Mouse (Mus musculus) kidney, embryonic 14.5 days (tissue): ENCODE data around the gene Mxi1. TPM values are rescaled to one million over a fixed set of nuclear protein-coding genes. Genes with fewer than 3 reads are reported as not detected.

Source experiments
- ATAC-seq: fragments of 200-750 bp; cut with Nextera tagmentation; 2 replicates; pipeline ENCODE4 v1.8.0; 2017; ENCODE audit warnings: moderate number of reproducible peaks, mild to moderate bottlenecking, moderate TSS enrichment, moderate library complexity; ENCODE audit not compliant: low FRiP score, low TSS enrichment
- H3K27ac ChIP-seq: fragments of 300-500 bp; sonication (generic); 2 replicates; pipeline ENCODE4 v1.5.1; 2014; ENCODE audit warnings: low read depth, mild to moderate bottlenecking, low read length, moderate library complexity, mixed read lengths
- H3K27me3 ChIP-seq: fragments of 300-500 bp; sonication (generic); 2 replicates; pipeline ENCODE4 v1.6.1; 2014; ENCODE audit warnings: mild to moderate bottlenecking, low read length; ENCODE audit not compliant: control insufficient read depth, insufficient read depth
- H3K36me3 ChIP-seq: fragments of 300-500 bp; sonication (generic); 2 replicates; pipeline ENCODE4 v1.6.1; 2014; ENCODE audit warnings: low read length, mixed read lengths; ENCODE audit not compliant: control insufficient read depth, insufficient read depth
- H3K4me1 ChIP-seq: fragments of 300-500 bp; sonication (generic); 2 replicates; pipeline ENCODE4 v1.6.1; 2014; ENCODE audit warnings: low read length, mixed read lengths; ENCODE audit not compliant: control insufficient read depth, insufficient read depth
- H3K4me2 ChIP-seq: fragments of 300-500 bp; sonication (generic); replicated peaks from 2 replicates; pipeline ENCODE4 v1.6.1; 2014; ENCODE audit warnings: low read depth, mild to moderate bottlenecking, low read length
- H3K4me3 ChIP-seq: fragments of 300-500 bp; sonication (generic); 2 replicates; pipeline ENCODE4 v1.5.1; 2014; ENCODE audit warnings: mild to moderate bottlenecking, low read length
- H3K9ac ChIP-seq: fragments of 300-500 bp; sonication (generic); 2 replicates; pipeline ENCODE4 v1.6.1; 2014; ENCODE audit warnings: low read depth, mild to moderate bottlenecking, low read length, moderate library complexity
- H3K9me3 ChIP-seq: fragments of 300-500 bp; sonication (generic); 2 replicates; pipeline ENCODE4 v1.6.1; 2016; ENCODE audit warnings: low read length; ENCODE audit not compliant: control insufficient read depth
- WGBS: fragments of 180-500 bp; shearing (Covaris S2); extraction: QIAGEN DNeasy Blood & Tissue Kit; methylation state at CpG from one replicate; pipeline ENCODE4 v1.1.7; 2014; 5-methylcytosine and 5-hydroxymethylcytosine counted together
- polyA plus RNA-seq: library from polyadenylated mRNA; unstranded; fragments of >200 nt; fragmentation: Nextera tagmentation; extraction: Ambion mirVana; gene quantifications from 2 replicates; pipeline ENCODE4 v1.2.1, GENCODE M21; 2014

The Mxi1 gene
- polyA plus RNA-seq, 1 experiment from 2014 or later = 42.5 TPM

GRCm38 (mm10) chr19:53296331-53297254 lies 13.7 kb upstream of the Mxi1 start:
- no peak overlapping the region for H3K4me3 ChIP-seq
- 84% methylated on average over 23 of the region's 23 CpGs for WGBS
- no peaks in the 10 kb centered on the region for H3K9me3 ChIP-seq
- ATAC-seq = no peak
- H3K4me1 ChIP-seq = no peaks in the 10 kb centered on the region
- no peak overlapping the region for H3K4me2 ChIP-seq
- H3K27me3 ChIP-seq = no peaks in the 10 kb centered on the region
- no peaks in the 10 kb centered on the region for H3K36me3 ChIP-seq
- no peak overlapping the region for H3K9ac ChIP-seq
- no peak overlapping the region for H3K27ac ChIP-seq

DNA sequence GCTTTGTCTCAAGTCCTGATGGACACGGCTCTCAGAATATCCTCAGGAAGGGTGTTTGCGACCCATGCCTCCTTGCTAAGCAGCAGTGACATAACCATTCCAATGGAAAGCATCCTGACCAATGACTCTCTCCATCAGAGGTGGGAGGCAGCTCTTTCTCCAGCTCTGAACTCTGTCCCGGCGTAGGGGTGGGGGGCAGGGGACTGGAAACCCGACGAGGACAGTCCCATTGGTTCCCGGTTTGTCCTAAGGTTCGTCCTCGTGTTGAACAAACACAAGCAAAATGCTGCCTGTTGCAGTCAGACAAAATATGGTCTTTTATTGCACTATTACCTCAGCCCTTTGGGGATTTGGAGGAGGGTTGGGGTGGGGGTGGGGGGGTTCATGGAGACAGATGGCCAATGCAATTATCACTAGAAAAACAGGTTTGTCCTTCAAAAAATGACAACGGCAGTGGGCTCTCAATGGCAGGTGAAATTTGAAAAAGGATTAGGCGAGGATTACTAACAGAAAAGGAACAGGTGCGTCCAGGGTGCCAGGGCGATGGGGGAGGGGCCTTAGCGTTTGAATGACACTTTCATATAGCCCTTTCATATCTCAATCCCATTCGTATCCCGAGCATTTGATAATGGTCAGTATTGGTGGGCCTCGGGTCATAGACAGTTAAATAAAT lies 11.0 kb upstream of the Mxi1 start:
- H3K27me3 ChIP-seq = no peaks in the 10 kb centered on the region
- no peaks in the 10 kb centered on the region for H3K4me1 ChIP-seq
- no peaks in the 10 kb centered on the region for H3K9me3 ChIP-seq
- no peak overlapping the region for H3K27ac ChIP-seq
- no peak overlapping the region for H3K4me3 ChIP-seq
- no peaks in the 10 kb centered on the region for H3K36me3 ChIP-seq
- no peak for ATAC-seq
- H3K4me2 ChIP-seq = no peak overlapping the region
- WGBS = 61% methylated on average over 17 of the region's 17 CpGs
- no peak overlapping the region for H3K9ac ChIP-seq

GRCm38 (mm10) chr19:53299829-53300181 lies 10.5 kb upstream of the Mxi1 start:
- no peak overlapping the region for H3K4me3 ChIP-seq
- ATAC-seq = no peak
- WGBS = 89% methylated on average over 4 of the region's 4 CpGs

DNA sequence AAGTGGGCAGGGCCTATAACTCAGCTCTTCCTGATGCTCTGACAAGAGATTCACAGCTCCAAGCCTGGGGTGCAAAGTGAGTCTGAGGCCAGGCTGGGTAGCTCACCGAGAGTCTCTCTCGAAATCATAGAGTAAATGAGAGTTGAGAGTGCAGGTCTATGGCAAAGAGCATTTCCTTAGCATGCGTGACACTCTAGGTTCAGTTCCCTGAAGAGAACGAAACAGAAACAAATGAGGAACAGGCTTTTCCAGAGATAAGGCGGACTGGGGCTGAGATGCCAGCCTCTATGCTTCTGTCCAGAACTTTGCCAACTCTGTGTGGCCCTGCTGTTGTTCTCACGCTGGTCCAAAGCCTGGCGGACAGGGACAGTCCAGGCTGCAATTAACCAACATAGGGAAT lies 6.9 kb upstream of the Mxi1 start:
- Histone ChIP-seq H3K27ac (no peak overlapping the region), H3K9me3 (no peaks in the 10 kb centered on the region), H3K36me3 (no peaks in the 10 kb centered on the region), H3K4me3 (no peak overlapping the region), H3K27me3 (no peaks in the 10 kb centered on the region), H3K9ac (no peak overlapping the region), H3K4me2 (no peak overlapping the region), H3K4me1 (0 out of 2 replicates have a peak, but pooled peaks cover 3% of the 10 kb centered on the region)
- 87% methylated on average over 7 of the region's 7 CpGs for WGBS
- ATAC-seq = no peak

More at GRCm38 (mm10) chr19:53299829-53300181, 10.5 kb upstream of the Mxi1 start:
- no peaks in the 10 kb centered on the region for H3K36me3 ChIP-seq
- H3K4me2 ChIP-seq = no peak overlapping the region
- H3K9ac ChIP-seq = no peak overlapping the region
- H3K9me3 ChIP-seq = no peaks in the 10 kb centered on the region
- no peaks in the 10 kb centered on the region for H3K27me3 ChIP-seq
- no peak overlapping the region for H3K27ac ChIP-seq
- no peaks in the 10 kb centered on the region for H3K4me1 ChIP-seq

DNA sequence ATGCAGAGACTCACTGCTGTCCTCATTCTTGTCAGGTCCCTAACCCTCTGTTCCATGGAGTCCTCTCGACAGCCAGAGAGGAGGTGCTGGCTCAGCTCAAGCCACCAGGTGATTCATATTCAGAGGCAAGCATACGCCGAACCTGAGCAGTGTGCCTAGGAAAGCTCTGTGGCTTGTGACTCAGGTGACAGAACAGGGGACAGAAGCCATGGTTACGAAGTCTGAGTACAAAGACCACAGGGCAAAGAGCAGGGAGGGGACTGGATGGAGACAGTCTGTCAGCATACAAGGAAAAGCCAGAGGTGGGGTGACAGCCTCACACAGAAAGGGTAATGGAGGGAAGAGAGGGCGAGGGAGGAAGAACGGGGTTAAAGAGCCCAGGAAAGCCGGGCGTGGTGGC lies 4.7 kb upstream of the Mxi1 start:
- Histone ChIP-seq H3K4me1 (peaks cover 9% of the 10 kb centered on the region; the same call in 1 of the 2 replicates), H3K9me3 (no peaks in the 10 kb centered on the region), H3K36me3 (no peaks in the 10 kb centered on the region), H3K4me3 (no peak overlapping the region), H3K4me2 (no peak overlapping the region), H3K9ac (no peak overlapping the region), H3K27me3 (no peaks in the 10 kb centered on the region), H3K27ac (no peak overlapping the region)
- ATAC-seq = no peak
- WGBS = 87% methylated on average over 8 of the region's 8 CpGs

GRCm38 (mm10) chr19:53306706-53307105 lies 3.6 kb upstream of the Mxi1 start:
- H3K36me3 ChIP-seq = no peaks in the 10 kb centered on the region
- no peak for ATAC-seq
- 49% methylated on average over 11 of the region's 11 CpGs for WGBS
- no peak overlapping the region for H3K4me3 ChIP-seq
- H3K4me1 ChIP-seq = peaks cover 9% of the 10 kb centered on the region; the same call in 1 of the 2 replicates
- H3K9ac ChIP-seq = no peak overlapping the region
- no peaks in the 10 kb centered on the region for H3K27me3 ChIP-seq
- no peaks in the 10 kb centered on the region for H3K9me3 ChIP-seq
- H3K27ac ChIP-seq = no peak overlapping the region
- no peak overlapping the region for H3K4me2 ChIP-seq

DNA sequence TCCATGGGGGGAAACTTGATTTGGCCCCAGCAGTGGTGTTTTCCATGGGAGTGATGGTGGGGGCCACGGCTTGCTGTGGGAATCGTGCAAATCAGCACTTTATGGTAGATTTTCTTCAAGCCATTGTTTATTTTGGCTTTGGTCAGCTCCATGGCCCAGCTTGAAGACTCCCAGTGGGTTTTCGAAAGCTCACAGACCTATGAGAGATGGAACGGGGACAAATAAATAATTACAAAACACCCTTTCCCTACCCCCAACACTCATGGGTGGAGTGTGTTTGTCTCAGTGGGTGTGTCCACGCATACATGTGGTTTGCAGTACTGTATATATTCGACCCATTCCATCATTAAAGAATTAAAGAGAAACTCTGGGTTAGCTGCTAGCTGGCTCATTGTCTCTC lies 3.1 kb upstream of the Mxi1 start:
- ATAC-seq = no peak
- Histone ChIP-seq H3K36me3 (no peaks in the 10 kb centered on the region), H3K27ac (no peak overlapping the region), H3K27me3 (no peaks in the 10 kb centered on the region), H3K4me3 (no peak overlapping the region), H3K9ac (no peak overlapping the region), H3K4me2 (no peak overlapping the region), H3K4me1 (peaks cover 9% of the 10 kb centered on the region; the same call in 1 of the 2 replicates), H3K9me3 (no peaks in the 10 kb centered on the region)
- WGBS = 49% methylated on average over 6 of the region's 6 CpGs

DNA sequence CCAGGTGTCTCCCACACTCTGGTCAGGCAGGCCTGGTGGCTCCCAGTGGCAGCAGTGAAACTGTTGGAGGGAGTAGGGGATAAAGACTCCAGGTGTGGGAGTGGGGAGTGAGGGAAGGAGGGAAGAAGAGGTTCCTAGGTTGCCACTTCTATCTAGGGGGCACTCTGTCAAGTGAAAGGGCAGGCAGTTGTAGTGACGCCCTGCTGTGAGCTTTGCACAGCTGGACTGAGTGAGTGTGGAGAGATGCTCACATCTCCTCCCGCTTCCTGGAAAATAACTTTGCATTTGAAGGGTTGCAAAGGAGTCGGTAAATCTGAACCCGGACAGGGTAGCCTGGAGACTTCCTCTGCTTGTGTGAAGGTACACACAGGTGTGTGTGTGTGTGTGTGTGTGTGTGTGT lies 687 bp upstream of the Mxi1 start:
- Histone ChIP-seq H3K36me3 (no peaks in the 10 kb centered on the region), H3K9me3 (no peaks in the 10 kb centered on the region), H3K4me1 (peaks cover 12% of the 10 kb centered on the region; the same call in 1 of the 2 replicates), H3K27ac (no peak overlapping the region), H3K4me2 (no peak overlapping the region), H3K27me3 (no peaks in the 10 kb centered on the region), H3K9ac (no peak overlapping the region), H3K4me3 (no peak overlapping the region)
- 19% methylated on average over 4 of the region's 4 CpGs for WGBS
- ATAC-seq = no peak
